32 mouse cellular contexts compared by ENCODE assay signal in genomic region chr2:158247852-158248251, GRCm38 (mm10). TPM values are rescaled to one million over a fixed set of nuclear protein-coding genes. Genes with fewer than 3 reads are reported as not detected.
DNase-seq lines count a peak whose midpoint lies in the region; ATAC-seq and TF ChIP-seq lines count a peak whose summit lies in the region.
"Had no signal": no experiment of that assay in that cellular context is flagged by ENCODE, and none has a peak within 500 bp of the region (broad histone marks: within the 10 kb centered on the region; RNA-seq: fewer than 3 reads in every experiment).

No protein-coding gene starts in this region.

- no peak for TF ChIP-seq CTCF in gastrocnemius, adult 2 months (IDR thresholded peaks at IDR 0.05)
- no peak for TF ChIP-seq CTCF in small intestine, adult 2 months (IDR thresholded peaks at IDR 0.05; ENCODE audit: extremely low read depth, insufficient read length, insufficient replicate concordance, low read depth, low read length)

- no peak overlapping the region for H3K9ac ChIP-seq in heart, embryonic 16.5 days (ENCODE audit: low read length)
- H3K9ac ChIP-seq: embryonic facial prominence, embryonic 12.5 days; embryonic facial prominence, embryonic 15.5 days; forebrain, postnatal 0 days; hindbrain, embryonic 14.5 days had no signal

- peak overlapping the region; percentile 56 for H3K27ac ChIP-seq in gastrocnemius, adult 2 months
- H3K27ac ChIP-seq in heart, embryonic 16.5 days (ENCODE audit: low read length): 0 out of 2 replicates have a peak overlapping the region, but pooled peaks have one; percentile 54
- H3K27ac ChIP-seq in small intestine, adult 2 months (ENCODE audit: insufficient read depth, low read depth, low read length): 0 out of 2 replicates have a peak overlapping the region, but pooled peaks have one; percentile 23
- H3K27ac ChIP-seq: embryonic facial prominence, embryonic 12.5 days; embryonic facial prominence, embryonic 15.5 days; heart, embryonic 10.5 days; hindbrain, embryonic 14.5 days; hindbrain, postnatal 0 days had no signal

- no peak for ATAC-seq in heart, embryonic 16.5 days (replicated peaks; ENCODE audit: extremely low read depth, insufficient read depth, low FRiP score)
- ATAC-seq: forebrain, embryonic 14.5 days; forebrain, postnatal 0 days; hindbrain, postnatal 0 days; inflammation-experienced regulatory T-cells, adult 6 months; Patski had no signal

- no peak overlapping the region for H3K4me3 ChIP-seq in gastrocnemius, adult 2 months
- H3K4me3 ChIP-seq in heart, embryonic 16.5 days (ENCODE audit: low read length): no peak overlapping the region
- H3K4me3 ChIP-seq in small intestine, adult 2 months (ENCODE audit: low read depth, low read length): no peak overlapping the region
- H3K4me3 ChIP-seq: embryonic facial prominence, embryonic 12.5 days; embryonic facial prominence, embryonic 15.5 days; heart, embryonic 10.5 days had no signal

- intact Hi-C loops in gastrocnemius, adult 2 months (cut with DNase I): no loop called here

- H3K27me3 ChIP-seq in heart, embryonic 16.5 days (ENCODE audit: control insufficient read depth, insufficient read depth, low read length): no peaks in the 10 kb centered on the region
- H3K27me3 ChIP-seq in small intestine, adult 2 months (ENCODE audit: control insufficient read depth, insufficient read depth, low read length): no peaks in the 10 kb centered on the region
- H3K27me3 ChIP-seq: embryonic facial prominence, embryonic 12.5 days; embryonic facial prominence, embryonic 15.5 days; Patski had no signal

- H3K36me3 ChIP-seq in heart, embryonic 16.5 days (ENCODE audit: control insufficient read depth, insufficient read depth): no peaks in the 10 kb centered on the region
- H3K36me3 ChIP-seq in small intestine, adult 2 months (ENCODE audit: control insufficient read depth, insufficient read depth, low read length): no peaks in the 10 kb centered on the region
- H3K36me3 ChIP-seq: embryonic facial prominence, embryonic 12.5 days; embryonic facial prominence, embryonic 15.5 days; G1E; heart, embryonic 10.5 days had no signal

- H3K9me3 ChIP-seq in heart, embryonic 16.5 days (replicated peaks; ENCODE audit: control insufficient read depth, low read length): 0 out of 2 replicates have a peak, but pooled peaks cover 5% of the 10 kb centered on the region
- H3K9me3 ChIP-seq: embryonic facial prominence, embryonic 12.5 days; embryonic facial prominence, embryonic 15.5 days; G1E; heart, embryonic 10.5 days had no signal

- no peak for TF ChIP-seq POLR2A in small intestine, adult 2 months (IDR thresholded peaks at IDR 0.05; ENCODE audit: low read depth, low read length)

- H3K4me2 ChIP-seq in heart, embryonic 16.5 days (ENCODE audit: low read depth, low read length): no peak overlapping the region
- H3K4me2 ChIP-seq: embryonic facial prominence, embryonic 12.5 days; embryonic facial prominence, embryonic 15.5 days; hindbrain, embryonic 14.5 days had no signal

- H3K4me1 ChIP-seq in heart, embryonic 16.5 days (ENCODE audit: control insufficient read depth, insufficient read depth, low read length): peaks cover 3% of the 10 kb centered on the region; the same call in 1 of the 2 replicates
- H3K4me1 ChIP-seq in small intestine, adult 2 months (ENCODE audit: control insufficient read depth, insufficient read depth, insufficient read length, low read length): peaks cover 2% of the 10 kb centered on the region; the same call in 1 of the 2 replicates
- H3K4me1 ChIP-seq: embryonic facial prominence, embryonic 12.5 days had no signal

- DNase-seq in gastrocnemius, adult 2 months: no peak
- no peak for DNase-seq in gastrocnemius, postnatal 10 days
- DNase-seq in heart, adult 18-20 months: no peak
- DNase-seq in cerebellum, adult 11-12 months: no peak
- DNase-seq in kidney, adult 18-20 months: no peak
- DNase-seq: cerebellum, adult 2 months; cerebellum, adult 9-11 months; forebrain, postnatal 0 days had no signal

- WGBS in heart, embryonic 16.5 days: 73% methylated on average over 6 of the region's 6 CpGs
- WGBS in small intestine, adult 2 months: 39% methylated on average over 6 of the region's 6 CpGs

RNA-seq across cellular contexts. Expression of gene Bpi, which starts 10.0 kb away (rescaled TPM):
- not detected for total RNA-seq in gastrocnemius, adult 2 months (2021)
- not detected for total RNA-seq in gastrocnemius, postnatal 10 days (2021)
- polyA plus RNA-seq in heart, embryonic 16.5 days (2015; fragmentation: Nextera tagmentation; extraction: Ambion mirVana): not detected in 2 replicates
- not detected for total RNA-seq in heart, adult 18-20 months (2021)
- polyA plus RNA-seq in small intestine, adult 2 months (2012; rRNA removed): not detected in 2 replicates
- total RNA-seq: adrenal gland, adult 18-20 months; adrenal gland, postnatal 10 days; adrenal gland, postnatal 36 days; common myeloid progenitor, adult 5-6 weeks; forebrain, postnatal 0 days; G1E; gastrocnemius, adult 8-10 months; gastrocnemius, postnatal 36 days; granulocyte monocyte progenitor cell, adult 5-6 weeks; heart, postnatal 14 days; heart, postnatal 4 days; hindbrain, postnatal 0 days had no signal
- polyA plus RNA-seq: cerebellum, adult 2 months; embryonic facial prominence, embryonic 12.5 days; embryonic facial prominence, embryonic 15.5 days; forebrain, embryonic 11.5 days; forebrain, embryonic 14.5 days; forebrain, postnatal 0 days; frontal cortex, adult 2 months; G1E; heart, embryonic 10.5 days; heart, embryonic 14.5 days; hindbrain, embryonic 11.5 days; hindbrain, embryonic 14.5 days; hindbrain, postnatal 0 days; inflammation-experienced regulatory T-cells, adult 6 months had no signal

RNA-seq across cellular contexts. Expression of gene D630003M21Rik, which starts 18.8 kb away (rescaled TPM):
- 1 to 10 TPM; 1.2 to 2.2 TPM for total RNA-seq in gastrocnemius, adult 2 months (2021)
- total RNA-seq in gastrocnemius, postnatal 10 days (2021): 1 to 10 TPM; 4.2 to 4.7 TPM
- 2.2 and 2.5 TPM in 2 replicates for polyA plus RNA-seq in heart, embryonic 16.5 days (2015; fragmentation: Nextera tagmentation; extraction: Ambion mirVana)
- total RNA-seq in heart, adult 18-20 months (2021): 1 to 10 TPM; 5.1 to 5.4 TPM
- 1.1 and 1.7 TPM in 2 replicates for polyA plus RNA-seq in small intestine, adult 2 months (2012; rRNA removed)
- total RNA-seq: common myeloid progenitor, adult 5-6 weeks; granulocyte monocyte progenitor cell, adult 5-6 weeks had no signal
- polyA plus RNA-seq: G1E; inflammation-experienced regulatory T-cells, adult 6 months had no signal

RNA-seq across cellular contexts. Expression of gene Lbp, which starts 58.4 kb away (rescaled TPM):
- 1 to 10 TPM; 5.2 to 7.1 TPM for total RNA-seq in gastrocnemius, adult 2 months (2021)
- total RNA-seq in gastrocnemius, postnatal 10 days (2021): 10 to 100 TPM; 10.8 to 11.1 TPM
- 10.9 and 16.0 TPM in 2 replicates for polyA plus RNA-seq in heart, embryonic 16.5 days (2015; fragmentation: Nextera tagmentation; extraction: Ambion mirVana)
- 1 to 10 TPM; 6.2 to 7.0 TPM for total RNA-seq in heart, adult 18-20 months (2021)
- polyA plus RNA-seq in small intestine, adult 2 months (2012; rRNA removed): 2.1 and 2.7 TPM in 2 replicates
- total RNA-seq: G1E had no signal
- polyA plus RNA-seq: G1E had no signal
